Mouse (Mus musculus): ENCODE data around the gene Tet1. TPM values are rescaled to one million over a fixed set of nuclear protein-coding genes. Genes with fewer than 3 reads are reported as not detected.
"Not testable (repeated sequence)": the region's sequence is repeated elsewhere in the genome, so short reads cannot be mapped to it uniquely, and the experiment has no call there.

The Tet1 gene
- polyA plus RNA-seq, 1 experiment from 2014 or later: 32.6 TPM

DNA sequence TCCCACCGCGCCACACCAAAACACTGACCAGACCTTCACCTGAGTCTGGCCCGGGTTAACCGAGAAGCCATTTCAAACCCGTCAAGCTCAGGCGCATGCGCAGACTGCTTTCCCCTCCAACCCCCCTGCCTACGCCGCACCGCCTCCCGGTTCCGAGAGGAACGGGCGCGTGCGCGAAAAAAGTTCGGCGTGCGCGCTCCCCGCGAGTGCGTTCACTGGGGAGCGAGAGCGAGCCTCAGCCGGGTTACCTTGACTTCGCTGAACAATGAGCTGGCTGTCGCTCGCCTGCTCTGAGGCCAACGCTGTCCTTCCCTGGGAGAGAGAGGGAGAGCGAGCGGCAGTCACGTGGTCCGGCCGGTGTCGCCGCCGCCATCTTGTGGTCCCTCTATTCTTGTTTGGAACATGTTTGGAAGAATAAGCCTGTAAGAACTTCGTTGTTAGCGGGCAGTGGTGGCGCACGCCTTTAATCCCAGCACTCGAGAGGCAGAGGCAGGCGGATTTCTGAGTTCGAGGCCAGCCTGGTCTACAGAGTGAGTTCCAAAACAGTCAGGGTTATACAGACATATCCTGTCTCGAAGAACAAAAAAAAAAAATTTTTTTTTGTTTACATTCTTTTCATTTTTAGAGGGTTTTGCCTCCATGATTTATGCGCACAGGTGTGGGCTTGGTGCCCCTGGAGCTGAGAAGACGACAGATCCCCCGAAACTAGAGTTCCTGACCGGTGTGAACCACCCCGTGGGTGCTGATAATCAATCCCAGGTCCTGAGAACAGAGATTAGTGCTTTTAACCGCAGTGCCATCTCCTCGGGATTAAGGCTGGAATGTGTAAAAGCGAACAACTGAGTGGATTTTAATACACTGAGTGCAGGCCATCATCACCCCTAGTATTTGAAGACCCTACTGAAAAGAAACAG is 116.4 kb downstream of the Tet1 start, which contains the start of gene Ccar1:
Ccar1 (minus strand) TSS at position 110 of the 914 bp plus-strand sequence.
- peaks cover 16% of the 10 kb centered on the region for H3K36me3 ChIP-seq (ENCODE audit: control insufficient read depth, insufficient read depth, low read length)
- H3K4me3 ChIP-seq (ENCODE audit: low read depth, low read length): peak within 1 kb of the TSS; percentile 98
- no peaks in the 10 kb centered on the region for H3K9me3 ChIP-seq (replicated peaks; ENCODE audit: control insufficient read depth, low read length)
- peaks cover 5% of the 10 kb centered on the region; the same call in 1 of the 2 replicates for H3K4me1 ChIP-seq (ENCODE audit: control insufficient read depth, insufficient read depth, low read length)
- 2% methylated on average over 55 of the region's 55 CpGs for WGBS (ENCODE audit: insufficient replicate concordance)
- peak within 1 kb of the TSS; percentile 77 for H3K4me2 ChIP-seq
- peak within 1 kb of the TSS; percentile 99 for H3K9ac ChIP-seq (ENCODE audit: low read depth, low read length)
- H3K27me3 ChIP-seq (ENCODE audit: control insufficient read depth, insufficient read depth, low read length): no peaks in the 10 kb centered on the region
- H3K27ac ChIP-seq (ENCODE audit: low read depth, low read length): peak within 1 kb of the TSS; percentile 98
- peak; percentile 96 for ATAC-seq (replicated peaks; ENCODE audit: insufficient number of reproducible peaks, low FRiP score, low TSS enrichment)

DNA sequence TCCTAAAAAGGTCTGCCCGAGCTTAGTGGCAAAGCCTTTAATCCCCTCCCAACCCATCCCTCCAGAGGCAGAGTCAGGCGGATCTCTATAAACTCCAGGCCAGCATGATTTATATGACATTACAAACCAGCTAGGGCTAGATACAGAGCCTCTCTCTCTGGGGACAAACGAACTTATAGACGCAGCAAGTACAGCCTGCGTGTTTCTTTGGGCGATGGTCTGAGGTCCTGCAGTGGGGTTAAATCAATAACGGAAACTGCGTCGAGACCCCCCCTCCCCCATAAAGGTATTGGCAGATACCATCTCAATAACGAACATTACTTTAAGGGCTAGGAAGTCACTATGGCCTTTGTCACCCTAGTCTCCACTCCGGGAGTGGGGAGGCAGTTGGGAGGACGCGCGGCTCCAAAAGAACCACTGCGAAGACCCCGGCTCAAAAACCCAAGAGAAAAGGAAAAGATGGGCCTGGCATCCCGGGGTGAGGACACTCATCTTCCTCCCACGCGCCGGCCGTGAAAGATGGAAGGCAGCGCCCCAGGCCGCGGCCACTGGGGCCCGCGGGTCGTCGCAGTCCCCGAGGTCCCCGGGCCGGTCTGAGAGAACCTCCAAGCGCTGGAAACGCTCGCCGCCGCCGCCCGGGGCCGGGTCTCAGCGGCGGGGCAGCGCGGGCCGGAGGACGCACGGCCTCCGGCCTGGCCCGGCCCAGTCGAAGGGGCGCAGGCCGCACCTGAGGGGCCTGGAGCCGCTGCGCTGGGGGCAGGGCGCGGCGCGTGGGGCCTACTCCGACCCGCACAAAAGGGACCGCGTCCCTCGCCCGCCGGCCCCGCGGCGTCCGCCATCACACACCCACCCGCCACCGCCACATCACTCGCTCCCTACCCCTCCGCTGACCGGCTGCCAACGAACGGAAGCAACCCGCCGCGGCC is 117.3 kb downstream of the Tet1 start:
- 2% methylated on average over 48 of the region's 78 CpGs for WGBS (ENCODE audit: insufficient replicate concordance)
- peak; percentile 70 for ATAC-seq (replicated peaks; ENCODE audit: insufficient number of reproducible peaks, low FRiP score, low TSS enrichment)
- no peaks in the 10 kb centered on the region for H3K9me3 ChIP-seq (replicated peaks; ENCODE audit: control insufficient read depth, low read length)
- H3K36me3 ChIP-seq (ENCODE audit: control insufficient read depth, insufficient read depth, low read length): peaks cover 22% of the 10 kb centered on the region
- H3K27me3 ChIP-seq (ENCODE audit: control insufficient read depth, insufficient read depth, low read length): no peaks in the 10 kb centered on the region
- peak overlapping the region; percentile 98 for H3K4me3 ChIP-seq (ENCODE audit: low read depth, low read length)
- peak overlapping the region; percentile 99 for H3K9ac ChIP-seq (ENCODE audit: low read depth, low read length)
- H3K4me1 ChIP-seq (ENCODE audit: control insufficient read depth, insufficient read depth, low read length): peaks cover 5% of the 10 kb centered on the region; the same call in 1 of the 2 replicates
- H3K4me2 ChIP-seq: peak overlapping the region; percentile 77
- peak overlapping the region; percentile 98 for H3K27ac ChIP-seq (ENCODE audit: low read depth, low read length)

DNA sequence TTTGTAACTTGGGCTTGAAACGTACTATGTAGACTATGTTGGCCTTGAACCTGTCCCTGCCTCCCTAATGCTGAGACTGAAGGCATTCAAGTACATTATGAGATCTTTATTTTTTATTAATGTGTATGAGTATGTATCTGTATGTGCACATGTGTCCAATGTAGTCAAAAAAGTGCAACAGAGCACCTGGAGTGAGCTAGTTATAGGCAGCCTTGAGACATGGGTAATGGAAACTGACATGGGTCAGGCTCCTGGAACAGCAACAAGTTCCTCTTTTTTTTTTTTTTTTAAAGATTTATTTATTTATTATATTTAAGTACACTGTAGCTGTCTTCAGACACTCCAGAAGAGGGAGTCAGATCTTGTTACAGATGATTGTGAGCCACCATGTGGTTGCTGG is 127.0 kb downstream of the Tet1 start:
- not testable (repeated sequence) for H3K27ac ChIP-seq (ENCODE audit: low read depth, low read length); H3K4me1 ChIP-seq (ENCODE audit: control insufficient read depth, insufficient read depth, low read length); H3K9me3 ChIP-seq (replicated peaks; ENCODE audit: control insufficient read depth, low read length); ATAC-seq (replicated peaks; ENCODE audit: insufficient number of reproducible peaks, low FRiP score, low TSS enrichment); H3K27me3 ChIP-seq (ENCODE audit: control insufficient read depth, insufficient read depth, low read length); H3K4me2 ChIP-seq; H3K9ac ChIP-seq (ENCODE audit: low read depth, low read length); H3K4me3 ChIP-seq (ENCODE audit: low read depth, low read length)
- WGBS (ENCODE audit: insufficient replicate concordance): 82% methylated on average over 1 of the region's 1 CpGs
- peaks cover 54% of the 10 kb centered on the region for H3K36me3 ChIP-seq (ENCODE audit: control insufficient read depth, insufficient read depth, low read length)

Other genes starting within 250 kb of the Tet1 start
- 0.97 and 1.4 TPM in 2 replicates for gene Stox1, start 182.9 kb downstream of the Tet1 start, polyA plus RNA-seq (2014; fragmentation: Nextera tagmentation; extraction: Ambion mirVana)
- gene Ccar1, start 116.7 kb downstream of the Tet1 start, polyA plus RNA-seq (2014; fragmentation: Nextera tagmentation; extraction: Ambion mirVana): 101 and 106 TPM in 2 replicates
- gene Slc25a16, start 11.6 kb upstream of the Tet1 start, polyA plus RNA-seq (2014; fragmentation: Nextera tagmentation; extraction: Ambion mirVana): 12.0 and 12.7 TPM in 2 replicates
- gene Dna2, start 38.0 kb upstream of the Tet1 start, polyA plus RNA-seq (2014; fragmentation: Nextera tagmentation; extraction: Ambion mirVana): 25.6 and 26.2 TPM in 2 replicates
- gene Rufy2, start 71.2 kb upstream of the Tet1 start, polyA plus RNA-seq (2014; fragmentation: Nextera tagmentation; extraction: Ambion mirVana): 13.1 and 13.3 TPM in 2 replicates
- 50.5 and 51.2 TPM in 2 replicates for gene Hnrnph3, start 115.2 kb upstream of the Tet1 start, polyA plus RNA-seq (2014; fragmentation: Nextera tagmentation; extraction: Ambion mirVana)
- gene Pbld2, start 115.3 kb upstream of the Tet1 start, polyA plus RNA-seq (2014; fragmentation: Nextera tagmentation; extraction: Ambion mirVana): 0.67 and 0.70 TPM in 2 replicates
- gene Pbld1, start 151.2 kb upstream of the Tet1 start, polyA plus RNA-seq (2014; fragmentation: Nextera tagmentation; extraction: Ambion mirVana): 0.38 and 1.1 TPM in 2 replicates
- gene Atoh7, start 190.7 kb upstream of the Tet1 start, polyA plus RNA-seq (2014; fragmentation: Nextera tagmentation; extraction: Ambion mirVana): not detected in 2 replicates

Data from heart, embryonic 11.5 days (tissue).